Mouse (Mus musculus) adrenal gland, adult (tissue): ENCODE results near the gene Ccl1.

ENCODE experiments used
- DNase-seq, 2 experiments: peaks; one replicate each; pipeline ENCODE4 v3.0.0; 2022 to 2023; ENCODE audit warnings: low spot score in 1 of 2; ENCODE audit not compliant: inconsistent age in 2 of 2

Ccl1 gene

DNA sequence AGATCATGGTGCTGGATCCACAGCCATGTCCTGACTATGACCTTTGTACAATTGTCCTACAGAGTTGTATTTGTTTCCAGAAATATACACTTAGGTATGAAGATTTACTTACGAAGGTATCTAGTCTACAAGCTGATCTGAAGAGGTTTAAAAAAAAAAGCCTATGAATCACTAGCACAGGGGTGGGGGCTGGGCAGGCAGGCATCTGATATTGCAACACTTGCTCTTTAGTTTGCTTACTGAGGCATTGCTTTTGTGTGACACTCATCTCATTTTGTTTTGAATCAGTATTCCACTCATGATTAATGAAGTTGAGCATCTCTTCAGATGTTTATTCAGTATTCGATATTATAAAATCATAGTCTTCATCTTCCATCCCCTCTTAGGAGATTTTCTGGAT, 169.3 kb downstream of the Ccl1 start:
- peak; percentile 5 to 55 for DNase-seq

DNA sequence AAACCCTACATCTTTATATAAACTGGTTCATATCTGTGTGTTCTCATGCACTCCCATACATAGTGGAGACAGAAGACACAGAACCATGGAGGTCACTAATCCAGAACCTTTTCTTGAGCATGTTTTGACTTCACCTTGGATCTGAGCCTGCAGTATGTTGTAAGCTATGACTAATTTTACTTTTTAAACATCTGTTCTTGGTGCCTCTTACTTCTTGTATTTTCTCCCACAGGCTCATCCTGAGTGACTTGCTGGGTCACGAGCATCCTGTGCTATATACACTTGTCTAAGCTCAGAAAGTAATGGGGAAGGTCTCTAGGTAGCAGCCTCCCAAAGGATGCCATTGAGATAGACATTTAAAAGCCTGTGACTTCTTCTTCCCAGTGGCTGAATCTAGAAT, 172.5 kb downstream of the Ccl1 start:
- peak in 1 of 2 experiments; percentile 20 for DNase-seq
